Mouse (Mus musculus): ENCODE measurements around the gene Tab1.

- no peak for TF ChIP-seq CTCF (IDR thresholded peaks at IDR 0.05; ENCODE audit: borderline replicate concordance, control insufficient read depth, extremely low read depth, insufficient read depth, low read length, poor library complexity)
- no peak for TF ChIP-seq POLR2A (IDR thresholded peaks at IDR 0.05; ENCODE audit: control insufficient read depth, extremely low read depth, insufficient read depth, low read length, poor library complexity)
Measured at GRCm38 (mm10) chr15:80129982-80130381, 2.9 kb upstream of the Tab1 start.

All from thymus, adult 2 months (tissue).